In genomic region chr2:112469542-112469941, GRCm38 (mm10) we compare ENCODE assay signal across 26 mouse cellular contexts. TPM values are rescaled to one million over a fixed set of nuclear protein-coding genes. Genes with fewer than 3 reads are reported as not detected.
"Had no signal": no experiment of that assay in that cellular context is flagged by ENCODE, and none has a peak within 500 bp of the region (broad histone marks: within the 10 kb centered on the region; RNA-seq: fewer than 3 reads in every experiment).

No protein-coding gene starts in this region.

- H3K9me3 ChIP-seq: kidney, embryonic 15.5 days; limb, embryonic 12.5 days; limb, embryonic 15.5 days; midbrain, embryonic 12.5 days; midbrain, embryonic 15.5 days; neural tube, embryonic 12.5 days; neural tube, embryonic 15.5 days had no signal

- ATAC-seq: liver, postnatal 0 days; lung, postnatal 0 days; midbrain, embryonic 15.5 days had no signal

- H3K27ac ChIP-seq: kidney, embryonic 15.5 days; limb, embryonic 12.5 days; limb, embryonic 15.5 days; liver, embryonic 14.5 days; macrophage; midbrain, embryonic 12.5 days; midbrain, embryonic 15.5 days; neural tube, embryonic 12.5 days; neural tube, embryonic 15.5 days; stomach, postnatal 0 days had no signal

- H3K27me3 ChIP-seq: kidney, embryonic 15.5 days; limb, embryonic 12.5 days; limb, embryonic 15.5 days; midbrain, embryonic 12.5 days; midbrain, embryonic 15.5 days; neural tube, embryonic 12.5 days; neural tube, embryonic 15.5 days had no signal

- DNase-seq: kidney, adult 8-10 months; kidney, postnatal 10 days; kidney, postnatal 36 days; left cerebral cortex, postnatal 4 days; liver, postnatal 0 days; lung, embryonic 14.5 days; right cerebral cortex, adult 18-20 months; right cerebral cortex, postnatal 14 days; right cerebral cortex, postnatal 4 days; thymus, adult 2 months; thymus, postnatal 14 days; thymus, postnatal 4 days had no signal

- H3K9ac ChIP-seq: kidney, embryonic 15.5 days; limb, embryonic 12.5 days; limb, embryonic 15.5 days; liver, embryonic 14.5 days; liver, postnatal 0 days; lung, embryonic 14.5 days; midbrain, embryonic 12.5 days; midbrain, embryonic 15.5 days; neural tube, embryonic 12.5 days; neural tube, embryonic 15.5 days had no signal

- H3K4me2 ChIP-seq: kidney, embryonic 15.5 days; limb, embryonic 12.5 days; limb, embryonic 15.5 days; liver, embryonic 11.5 days; lung, embryonic 14.5 days; midbrain, embryonic 12.5 days; midbrain, embryonic 15.5 days; neural tube, embryonic 12.5 days; neural tube, embryonic 15.5 days had no signal

- H3K4me1 ChIP-seq: kidney, embryonic 15.5 days; limb, embryonic 12.5 days; limb, embryonic 15.5 days; midbrain, embryonic 12.5 days; midbrain, embryonic 15.5 days; neural tube, embryonic 12.5 days; neural tube, embryonic 15.5 days had no signal

- H3K4me3 ChIP-seq: kidney, embryonic 15.5 days; limb, embryonic 12.5 days; limb, embryonic 15.5 days; midbrain, embryonic 12.5 days; midbrain, embryonic 15.5 days; neural tube, embryonic 12.5 days; neural tube, embryonic 15.5 days had no signal

RNA-seq across cellular contexts. Expression of gene Chrm5, which starts 11.0 kb away (rescaled TPM):
- total RNA-seq: megakaryocyte, adult 5-6 weeks had no signal
- polyA plus RNA-seq: limb, embryonic 12.5 days; liver, embryonic 11.5 days; liver, embryonic 14.5 days; liver, postnatal 0 days; lung, embryonic 14.5 days; lung, postnatal 0 days; macrophage; stomach, embryonic 14.5 days; stomach, postnatal 0 days; thymus, adult 2 months had no signal
